Mouse (Mus musculus) CD4-positive, CD25-positive, alpha-beta regulatory T cell, adult 4 months (primary cell): ENCODE data around the gene Tef. TPM values are rescaled to one million over a fixed set of nuclear protein-coding genes. Genes with fewer than 3 reads are reported as not detected.

ENCODE experiments used
- ATAC-seq: one replicate; pipeline ENCODE4 v1.8.0; 2017
- polyA plus RNA-seq, 2 experiments: library from polyadenylated mRNA; unstranded; fragments of 100-300 nt; shearing (Covaris generic); gene quantifications; one replicate each; pipeline ENCODE4 v1.2.1; 2017

Gene Tef
- polyA plus RNA-seq, 2 experiments from 2014 or later: 10.2 to 13.9 TPM

- ATAC-seq: no peak
These were observed 28.3 kb downstream of the Tef start for GRCm38 (mm10) chr15:81830530-81830929.

GRCm38 (mm10) chr15:81831136-81831825, 29.1 kb downstream of the Tef start:
- peak; percentile 87 for ATAC-seq

- no peak for ATAC-seq
These were observed 30.0 kb downstream of the Tef start for GRCm38 (mm10) chr15:81832219-81832618.

- no peak for ATAC-seq
These were observed 31.3 kb downstream of the Tef start for GRCm38 (mm10) chr15:81833481-81833880.

- ATAC-seq: no peak
These were observed 32.1 kb downstream of the Tef start for GRCm38 (mm10) chr15:81834171-81834841.

- no peak for ATAC-seq
These were observed 33.0 kb downstream of the Tef start for GRCm38 (mm10) chr15:81835007-81835880.

GRCm38 (mm10) chr15:81836124-81836821, 34.1 kb downstream of the Tef start:
- no peak for ATAC-seq

GRCm38 (mm10) chr15:81836966-81837920, 35.0 kb downstream of the Tef start:
- no peak for ATAC-seq

- ATAC-seq: no peak
These were observed 36.5 kb downstream of the Tef start for GRCm38 (mm10) chr15:81838554-81839235.

- no peak for ATAC-seq
These were observed 37.4 kb downstream of the Tef start for GRCm38 (mm10) chr15:81839634-81840033.

GRCm38 (mm10) chr15:81840306-81840705, 38.1 kb downstream of the Tef start:
- no peak for ATAC-seq

- ATAC-seq: no peak
These were observed 40.1 kb downstream of the Tef start for GRCm38 (mm10) chr15:81842275-81842674.

GRCm38 (mm10) chr15:81845033-81845625, 42.9 kb downstream of the Tef start:
- ATAC-seq: no peak

- ATAC-seq: no peak
These were observed 43.5 kb downstream of the Tef start for GRCm38 (mm10) chr15:81845724-81846123.

GRCm38 (mm10) chr15:81846755-81847154, 44.5 kb downstream of the Tef start:
- ATAC-seq: no peak

- no peak for ATAC-seq
These were observed 44.9 kb downstream of the Tef start for GRCm38 (mm10) chr15:81847161-81847560.

GRCm38 (mm10) chr15:81847861-81848260, 45.6 kb downstream of the Tef start:
- no peak for ATAC-seq

- ATAC-seq: peak; percentile 92
These were observed 46.1 kb downstream of the Tef start for GRCm38 (mm10) chr15:81848301-81848700.

- no peak for ATAC-seq
These were observed 46.9 kb downstream of the Tef start for GRCm38 (mm10) chr15:81849104-81849503.

- no peak for ATAC-seq
These were observed 48.5 kb downstream of the Tef start for GRCm38 (mm10) chr15:81850718-81851117.
